In genomic region chr5:149013817-149014508, GRCm38 (mm10) we compare ENCODE assay signal across 17 mouse cellular contexts. TPM values are rescaled to one million over a fixed set of nuclear protein-coding genes. Genes with fewer than 3 reads are reported as not detected.
DNase-seq lines count a peak whose midpoint lies in the region; ATAC-seq and TF ChIP-seq lines count a peak whose summit lies in the region.
"Had no signal": no experiment of that assay in that cellular context is flagged by ENCODE, and none has a peak within 500 bp of the region (broad histone marks: within the 10 kb centered on the region; RNA-seq: fewer than 3 reads in every experiment).

No protein-coding gene starts in this region.

- ATAC-seq in neural tube, embryonic 15.5 days (ENCODE audit: low FRiP score): no peak
- no peak for ATAC-seq in cerebellum, adult (ENCODE audit: insufficient number of reproducible peaks, low FRiP score, low TSS enrichment)
- ATAC-seq: hindbrain, embryonic 16.5 days had no signal

- H3K4me2 ChIP-seq in neural tube, embryonic 15.5 days: 0 out of 2 replicates have a peak overlapping the region, but pooled peaks have one; percentile 95

- H3K9ac ChIP-seq in neural tube, embryonic 15.5 days (replicated peaks): no peak overlapping the region
- H3K9ac ChIP-seq: lung, embryonic 14.5 days had no signal

- H3K4me1 ChIP-seq in neural tube, embryonic 15.5 days: peaks cover 19% of the 10 kb centered on the region; the same call in 1 of the 2 replicates
- H3K4me1 ChIP-seq in embryonic facial prominence, embryonic 10.5 days: peaks cover 26% of the 10 kb centered on the region

- TF ChIP-seq CTCF in gastrocnemius, adult 2 months (IDR thresholded peaks at IDR 0.05): no peak

- intact Hi-C loops in gastrocnemius, adult 2 months (cut with DNase I): no loop called here

- no peaks in the 10 kb centered on the region for H3K9me3 ChIP-seq in neural tube, embryonic 15.5 days (replicated peaks)
- H3K9me3 ChIP-seq in embryonic facial prominence, embryonic 10.5 days: no peaks in the 10 kb centered on the region

- no peaks in the 10 kb centered on the region for H3K27me3 ChIP-seq in neural tube, embryonic 15.5 days (replicated peaks)
- peaks cover 28% of the 10 kb centered on the region for H3K27me3 ChIP-seq in embryonic facial prominence, embryonic 10.5 days (replicated peaks; ENCODE audit: low read depth, poor library complexity, severe bottlenecking)

- peak overlapping the region; percentile 80; the same call in 1 of the 2 replicates for H3K27ac ChIP-seq in gastrocnemius, adult 2 months
- H3K27ac ChIP-seq in neural tube, embryonic 15.5 days (replicated peaks): no peak overlapping the region
- no peak overlapping the region for H3K27ac ChIP-seq in embryonic facial prominence, embryonic 10.5 days (replicated peaks)

- H3K36me3 ChIP-seq in neural tube, embryonic 15.5 days: no peaks in the 10 kb centered on the region
- H3K36me3 ChIP-seq in embryonic facial prominence, embryonic 10.5 days (replicated peaks): no peaks in the 10 kb centered on the region

- WGBS in neural tube, embryonic 15.5 days: 74% methylated on average over 7 of the region's 7 CpGs
- WGBS in embryonic facial prominence, embryonic 10.5 days: 65% methylated on average over 7 of the region's 7 CpGs

- no peak for DNase-seq in gastrocnemius, adult 2 months
- no peak for DNase-seq in gastrocnemius, postnatal 4 days (ENCODE audit: low spot score in 2 of 2)
- no peak for DNase-seq in neural tube, embryonic 10.5 days (ENCODE audit: extremely low spot score, low spot score)
- DNase-seq in embryonic facial prominence, embryonic 10.5 days (ENCODE audit: low spot score): no peak
- peak; percentile 35 for DNase-seq in naive thymus-derived CD4-positive, alpha-beta T cell, adult 2 months (ENCODE audit: low read depth)
- no peak for DNase-seq in frontal cortex, postnatal 25 days (ENCODE audit: low spot score in 2 of 2)
- DNase-seq: cerebellum, adult 18-20 months; kidney, adult 9 months had no signal

- peak overlapping the region; percentile 79 for H3K4me3 ChIP-seq in gastrocnemius, adult 2 months
- no peak overlapping the region for H3K4me3 ChIP-seq in neural tube, embryonic 15.5 days (replicated peaks)
- peak overlapping the region; percentile 69; the same call in 1 of the 2 replicates for H3K4me3 ChIP-seq in embryonic facial prominence, embryonic 10.5 days
- H3K4me3 ChIP-seq: megakaryocyte, embryonic 14.5 days had no signal

RNA-seq across cellular contexts. Expression of gene Gm42791, which starts 19.0 kb away (rescaled TPM):
- total RNA-seq in gastrocnemius, adult 2 months (2021): 1 to 10 TPM; 2.8 to 5.1 TPM
- 1 to 10 TPM; 1.5 to 3.6 TPM for total RNA-seq in gastrocnemius, postnatal 4 days (2021)
- polyA plus RNA-seq in neural tube, embryonic 15.5 days (2015; fragmentation: Nextera tagmentation; extraction: Ambion mirVana): 3.4 and 5.4 TPM in 2 replicates
- 0.49 and 4.6 TPM in 2 replicates for polyA plus RNA-seq in embryonic facial prominence, embryonic 10.5 days (2016; fragmentation: Nextera tagmentation; extraction: Ambion mirVana)
- total RNA-seq: ES-E14 had no signal
- polyA plus RNA-seq: cortical plate, adult 2 months; heart, embryonic 14.5 days; small intestine, adult 2 months had no signal
